Mouse (Mus musculus) hindbrain, postnatal 0 days (tissue): ENCODE results near the gene Nlrc5. TPM values are rescaled to one million over a fixed set of nuclear protein-coding genes. Genes with fewer than 3 reads are reported as not detected.

Experiments used
- ATAC-seq: fragments of 200-750 bp; cut with Nextera tagmentation; 2 replicates; pipeline ENCODE4 v1.8.0; 2017; ENCODE audit warnings: mild to moderate bottlenecking, moderate TSS enrichment, moderate library complexity
- DNase-seq: peaks from one replicate; pipeline ENCODE4 v3.0.0-alpha.2; 2015; ENCODE audit warnings: low spot score
- H3K27ac ChIP-seq: fragments of 300-500 bp; sonication (generic); 2 replicates; pipeline ENCODE4 v1.5.1; 2014; ENCODE audit warnings: mild to moderate bottlenecking
- H3K27me3 ChIP-seq: fragments of 300-500 bp; sonication (generic); 2 replicates; pipeline ENCODE4 v1.6.1; 2014; ENCODE audit warnings: low read length, mixed read lengths; ENCODE audit not compliant: insufficient read depth
- H3K36me3 ChIP-seq: fragments of 300-500 bp; sonication (generic); 2 replicates; pipeline ENCODE4 v1.6.1; 2014; ENCODE audit warnings: low read length, mixed read lengths; ENCODE audit not compliant: insufficient read depth
- H3K4me1 ChIP-seq: fragments of 300-500 bp; sonication (generic); 2 replicates; pipeline ENCODE4 v1.6.1; 2014; ENCODE audit warnings: antibody characterized with exemption, low read length, mixed read lengths; ENCODE audit not compliant: insufficient read depth
- H3K4me2 ChIP-seq: fragments of 300-500 bp; sonication (generic); 2 replicates; pipeline ENCODE4 v1.6.1; 2014; ENCODE audit warnings: low read depth, mild to moderate bottlenecking, low read length, moderate library complexity, mixed read lengths
- H3K4me3 ChIP-seq: fragments of 300-500 bp; sonication (generic); 2 replicates; pipeline ENCODE4 v1.5.1; 2014; ENCODE audit warnings: low read length
- H3K9ac ChIP-seq: fragments of 300-500 bp; sonication (generic); replicated peaks from 2 replicates; pipeline ENCODE4 v1.6.1; 2014; ENCODE audit warnings: mild to moderate bottlenecking, low read length, moderate library complexity, mixed read lengths
- H3K9me3 ChIP-seq: fragments of 300-500 bp; sonication (generic); 2 replicates; pipeline ENCODE4 v1.6.1; 2016; ENCODE audit warnings: low read length, mixed read lengths
- CTCF ChIP-seq: IDR thresholded peaks from 2 replicates; pipeline ENCODE4 v1.5.1; 2016; ENCODE audit warnings: antibody characterized with exemption, control low read depth, low read depth
- WGBS: fragments of 180-500 bp; shearing (Covaris S2); extraction: QIAGEN DNeasy Blood & Tissue Kit; methylation state at CpG from one replicate; pipeline ENCODE4 v1.1.7; 2014; 5-methylcytosine and 5-hydroxymethylcytosine counted together
- polyA plus RNA-seq: library from polyadenylated mRNA; unstranded; fragments of >200 nt; fragmentation: Nextera tagmentation; extraction: Ambion mirVana; gene quantifications from 2 replicates; pipeline ENCODE4 v1.2.1, GENCODE M21; 2015
- total RNA-seq: library from RNA; depleted of rRNA; stranded (reverse); fragments of >200 nt; gene quantifications from 2 replicates; pipeline ENCODE4 v1.2.3, GENCODE M21; 2014

Gene Nlrc5
- total and polyA plus RNA-seq, 2 experiments from 2014 or later, result 0.38 to 0.89 TPM

- no peaks in the 10 kb centered on the region for H3K4me1 ChIP-seq
- H3K27ac ChIP-seq, result no peak overlapping the region
- DNase-seq (no peak), ATAC-seq (no peak)
- no peak overlapping the region for H3K4me3 ChIP-seq
- TF ChIP-seq CTCF, result no peak
- peaks cover 56% of the 10 kb centered on the region for H3K36me3 ChIP-seq
- H3K27me3 ChIP-seq, result no peaks in the 10 kb centered on the region
- H3K9me3 ChIP-seq, result no peaks in the 10 kb centered on the region
- 97% methylated on average over 6 of the region's 6 CpGs for WGBS
- no peak overlapping the region for H3K9ac ChIP-seq
- no peak overlapping the region for H3K4me2 ChIP-seq
Observed at GRCm38 (mm10) chr8:94390429-94390828, 43.7 kb upstream of the Nlrc5 start.

GRCm38 (mm10) chr8:94390910-94391309, 43.2 kb upstream of the Nlrc5 start:
- no peaks in the 10 kb centered on the region for H3K9me3 ChIP-seq
- no peaks in the 10 kb centered on the region for H3K4me1 ChIP-seq
- no peak for ATAC-seq
- no peak overlapping the region for H3K4me2 ChIP-seq
- no peak overlapping the region for H3K9ac ChIP-seq
- H3K36me3 ChIP-seq, result peaks cover 60% of the 10 kb centered on the region
- WGBS, result 96% methylated on average over 8 of the region's 8 CpGs
- DNase-seq, result no peak
- H3K4me3 ChIP-seq, result no peak overlapping the region
- no peak overlapping the region for H3K27ac ChIP-seq
- no peaks in the 10 kb centered on the region for H3K27me3 ChIP-seq
- TF ChIP-seq CTCF, result no peak

GRCm38 (mm10) chr8:94392147-94392546, 42.0 kb upstream of the Nlrc5 start:
- Histone ChIP-seq H3K4me2 (no peak overlapping the region), H3K4me3 (no peak overlapping the region), H3K9ac (no peak overlapping the region), H3K4me1 (no peaks in the 10 kb centered on the region), H3K27ac (no peak overlapping the region), H3K27me3 (no peaks in the 10 kb centered on the region), H3K9me3 (no peaks in the 10 kb centered on the region), H3K36me3 (peaks cover 60% of the 10 kb centered on the region)
- WGBS, result 80% methylated on average over 12 of the region's 12 CpGs
- ATAC-seq, result no peak
- peak; percentile 57 for TF ChIP-seq CTCF
- peak; percentile 72 for DNase-seq

GRCm38 (mm10) chr8:94392648-94393047, 41.5 kb upstream of the Nlrc5 start:
- Histone ChIP-seq H3K27me3 (no peaks in the 10 kb centered on the region), H3K4me2 (no peak overlapping the region), H3K9me3 (no peaks in the 10 kb centered on the region), H3K4me1 (no peaks in the 10 kb centered on the region), H3K36me3 (peaks cover 60% of the 10 kb centered on the region), H3K27ac (no peak overlapping the region), H3K4me3 (no peak overlapping the region), H3K9ac (no peak overlapping the region)
- 70% methylated on average over 6 of the region's 6 CpGs for WGBS
- DNase-seq (no peak), ATAC-seq (no peak)
- no peak for TF ChIP-seq CTCF

- WGBS, result 92% methylated on average over 6 of the region's 6 CpGs
- H3K4me3 ChIP-seq, result no peak overlapping the region
- H3K9me3 ChIP-seq, result no peaks in the 10 kb centered on the region
- no peak overlapping the region for H3K4me2 ChIP-seq
- no peak for TF ChIP-seq CTCF
- peaks cover 44% of the 10 kb centered on the region for H3K36me3 ChIP-seq
- peak overlapping the region; percentile 26; the same call in 1 of the 2 replicates for H3K27ac ChIP-seq
- DNase-seq, result no peak
- H3K27me3 ChIP-seq, result no peaks in the 10 kb centered on the region
- no peaks in the 10 kb centered on the region for H3K4me1 ChIP-seq
- H3K9ac ChIP-seq, result no peak overlapping the region
- no peak for ATAC-seq
Observed at GRCm38 (mm10) chr8:94395851-94396540, 38.2 kb upstream of the Nlrc5 start.

- Histone ChIP-seq H3K9ac (no peak overlapping the region), H3K4me2 (no peak overlapping the region), H3K9me3 (no peaks in the 10 kb centered on the region), H3K36me3 (peaks cover 33% of the 10 kb centered on the region), H3K27ac (no peak overlapping the region), H3K27me3 (no peaks in the 10 kb centered on the region), H3K4me1 (no peaks in the 10 kb centered on the region), H3K4me3 (no peak overlapping the region)
- ATAC-seq (peak; percentile 75), DNase-seq (peak; percentile 82)
- 62% methylated on average over 11 of the region's 11 CpGs for WGBS
- TF ChIP-seq CTCF, result peak; percentile 87
Observed at GRCm38 (mm10) chr8:94396964-94397657, 37.0 kb upstream of the Nlrc5 start.

- WGBS, result 80% methylated on average over 6 of the region's 6 CpGs
- Histone ChIP-seq H3K27ac (no peak overlapping the region), H3K36me3 (peaks cover 21% of the 10 kb centered on the region), H3K27me3 (no peaks in the 10 kb centered on the region), H3K9me3 (no peaks in the 10 kb centered on the region), H3K4me1 (no peaks in the 10 kb centered on the region), H3K9ac (no peak overlapping the region), H3K4me3 (no peak overlapping the region), H3K4me2 (no peak overlapping the region)
- no peak for TF ChIP-seq CTCF
- DNase-seq (no peak), ATAC-seq (no peak)
Observed at GRCm38 (mm10) chr8:94398587-94398986, 35.6 kb upstream of the Nlrc5 start.
